ENCODE assay signal across 33 mouse cellular contexts in genomic region chr5:137956404-137956803, GRCm38 (mm10). TPM values are rescaled to one million over a fixed set of nuclear protein-coding genes. Genes with fewer than 3 reads are reported as not detected.
"Had no signal": no experiment of that assay in that cellular context is flagged by ENCODE, and none has a peak within 500 bp of the region (broad histone marks: within the 10 kb centered on the region; RNA-seq: fewer than 3 reads in every experiment).

No protein-coding gene starts in this region.

- H3K9ac ChIP-seq: embryonic facial prominence, embryonic 12.5 days; embryonic facial prominence, embryonic 13.5 days; embryonic facial prominence, embryonic 15.5 days; forebrain, embryonic 12.5 days; forebrain, embryonic 13.5 days; forebrain, embryonic 15.5 days; forebrain, postnatal 0 days had no signal

- H3K9me3 ChIP-seq: embryonic facial prominence, embryonic 10.5 days; embryonic facial prominence, embryonic 12.5 days; embryonic facial prominence, embryonic 13.5 days; embryonic facial prominence, embryonic 15.5 days; forebrain, embryonic 10.5 days; forebrain, embryonic 12.5 days; forebrain, embryonic 13.5 days; forebrain, embryonic 15.5 days had no signal

- H3K4me3 ChIP-seq: embryonic facial prominence, embryonic 10.5 days; embryonic facial prominence, embryonic 12.5 days; embryonic facial prominence, embryonic 13.5 days; embryonic facial prominence, embryonic 15.5 days; erythroblast, embryonic 14.5 days; forebrain, embryonic 10.5 days; forebrain, embryonic 12.5 days; forebrain, embryonic 13.5 days; forebrain, embryonic 15.5 days; gastrocnemius, adult 2 months; heart, adult 2 months had no signal

- H3K4me1 ChIP-seq: embryonic facial prominence, embryonic 10.5 days; embryonic facial prominence, embryonic 12.5 days; embryonic facial prominence, embryonic 13.5 days; embryonic facial prominence, embryonic 15.5 days; forebrain, embryonic 10.5 days; forebrain, embryonic 12.5 days; forebrain, embryonic 13.5 days; forebrain, embryonic 15.5 days had no signal

- H3K4me2 ChIP-seq: embryonic facial prominence, embryonic 12.5 days; embryonic facial prominence, embryonic 13.5 days; embryonic facial prominence, embryonic 15.5 days; forebrain, embryonic 12.5 days; forebrain, embryonic 13.5 days; forebrain, embryonic 15.5 days had no signal

- H3K36me3 ChIP-seq: embryonic facial prominence, embryonic 10.5 days; embryonic facial prominence, embryonic 12.5 days; embryonic facial prominence, embryonic 13.5 days; embryonic facial prominence, embryonic 15.5 days; forebrain, embryonic 10.5 days; forebrain, embryonic 12.5 days; forebrain, embryonic 15.5 days had no signal

- H3K27me3 ChIP-seq: embryonic facial prominence, embryonic 12.5 days; embryonic facial prominence, embryonic 13.5 days; embryonic facial prominence, embryonic 15.5 days; forebrain, embryonic 12.5 days; forebrain, embryonic 13.5 days; forebrain, embryonic 15.5 days had no signal

- ATAC-seq: forebrain, embryonic 13.5 days; forebrain, embryonic 14.5 days; forebrain, embryonic 15.5 days; forebrain, embryonic 16.5 days; forebrain, postnatal 0 days had no signal

- H3K27ac ChIP-seq: embryonic facial prominence, embryonic 10.5 days; embryonic facial prominence, embryonic 12.5 days; embryonic facial prominence, embryonic 13.5 days; embryonic facial prominence, embryonic 15.5 days; forebrain, embryonic 10.5 days; forebrain, embryonic 12.5 days; forebrain, embryonic 13.5 days; forebrain, embryonic 15.5 days; gastrocnemius, adult 2 months; heart, adult 2 months had no signal

- DNase-seq: cerebellum, adult 9-10 months; cerebellum, adult 9-11 months; cerebellum, postnatal 10 days; cerebellum, postnatal 14 days; cerebellum, postnatal 25 days; cerebellum, postnatal 36 days; embryo, embryonic 11 days; forebrain, postnatal 0 days; gastrocnemius, adult 2 months; gastrocnemius, postnatal 10 days; gastrocnemius, postnatal 14 days; gastrocnemius, postnatal 25 days; gastrocnemius, postnatal 36 days; heart, adult 11 months; heart, adult 18-20 months; heart, adult 2 months had no signal

RNA-seq across cellular contexts. Expression of gene Gjc3, which starts 6.5 kb away (rescaled TPM):
- total RNA-seq: common myeloid progenitor, adult 5-6 weeks; granulocyte monocyte progenitor cell, adult 5-6 weeks had no signal
- polyA plus RNA-seq: embryonic facial prominence, embryonic 11.5 days; erythroblast, embryonic 14.5 days; forebrain, embryonic 10.5 days; forebrain, embryonic 11.5 days; forebrain, embryonic 12.5 days had no signal

RNA-seq across cellular contexts. Expression of gene Azgp1, which starts 24.9 kb away (rescaled TPM):
- total RNA-seq: common myeloid progenitor, adult 5-6 weeks; forebrain, postnatal 0 days; gastrocnemius, adult 2 months; gastrocnemius, postnatal 14 days; gastrocnemius, postnatal 25 days; granulocyte monocyte progenitor cell, adult 5-6 weeks; heart, adult 18-20 months; heart, adult 2 months; heart, adult 8-10 months had no signal
- polyA plus RNA-seq: embryonic facial prominence, embryonic 10.5 days; embryonic facial prominence, embryonic 11.5 days; embryonic facial prominence, embryonic 12.5 days; erythroblast, embryonic 14.5 days; forebrain, embryonic 10.5 days; forebrain, embryonic 11.5 days; forebrain, embryonic 12.5 days; forebrain, embryonic 13.5 days; forebrain, embryonic 14.5 days; forebrain, embryonic 15.5 days; forebrain, embryonic 16.5 days; forebrain, postnatal 0 days; heart, adult 2 months had no signal

RNA-seq across cellular contexts. Expression of gene Cyp3a13, which starts 35.0 kb away (rescaled TPM):
- total RNA-seq: common myeloid progenitor, adult 5-6 weeks; forebrain, postnatal 0 days; gastrocnemius, adult 2 months; gastrocnemius, postnatal 10 days; gastrocnemius, postnatal 14 days; granulocyte monocyte progenitor cell, adult 5-6 weeks had no signal
- polyA plus RNA-seq: embryonic facial prominence, embryonic 10.5 days; embryonic facial prominence, embryonic 11.5 days; embryonic facial prominence, embryonic 12.5 days; embryonic facial prominence, embryonic 13.5 days; embryonic facial prominence, embryonic 14.5 days; erythroblast, embryonic 14.5 days; forebrain, embryonic 10.5 days; forebrain, embryonic 11.5 days; forebrain, embryonic 12.5 days; forebrain, embryonic 13.5 days; forebrain, embryonic 14.5 days; forebrain, embryonic 15.5 days; forebrain, embryonic 16.5 days; forebrain, postnatal 0 days had no signal
